22 mouse cellular contexts compared by ENCODE assay signal in genomic region chr3:147920181-147920580, GRCm38 (mm10).
DNase-seq lines count a peak whose midpoint lies in the region; ATAC-seq lines count a peak whose summit lies in the region.
"Had no signal": no experiment of that assay in that cellular context is flagged by ENCODE, and none has a peak within 500 bp of the region (broad histone marks: within the 10 kb centered on the region; RNA-seq: fewer than 3 reads in every experiment).

No protein-coding gene starts in this region.

- H3K9ac ChIP-seq in embryonic facial prominence, embryonic 14.5 days (ENCODE audit: low read depth, low read length) = no peak overlapping the region
- no peak overlapping the region for H3K9ac ChIP-seq in limb, embryonic 12.5 days (replicated peaks)
- H3K9ac ChIP-seq: embryonic facial prominence, embryonic 15.5 days; heart, embryonic 15.5 days; hindbrain, embryonic 13.5 days; intestine, embryonic 15.5 days had no signal

- no peak overlapping the region for H3K27ac ChIP-seq in embryonic facial prominence, embryonic 14.5 days (replicated peaks; ENCODE audit: low read depth, low read length)
- no peak overlapping the region for H3K27ac ChIP-seq in limb, embryonic 12.5 days
- H3K27ac ChIP-seq: embryonic facial prominence, embryonic 15.5 days; heart, embryonic 15.5 days; hindbrain, embryonic 10.5 days; hindbrain, embryonic 13.5 days; intestine, embryonic 15.5 days had no signal

- H3K4me3 ChIP-seq in embryonic facial prominence, embryonic 14.5 days (ENCODE audit: low read depth, low read length) = no peak overlapping the region
- no peak overlapping the region for H3K4me3 ChIP-seq in limb, embryonic 12.5 days (replicated peaks)
- H3K4me3 ChIP-seq: embryonic facial prominence, embryonic 15.5 days; heart, embryonic 15.5 days; hindbrain, embryonic 10.5 days; hindbrain, embryonic 13.5 days; intestine, embryonic 15.5 days had no signal

- H3K4me1 ChIP-seq in embryonic facial prominence, embryonic 14.5 days (ENCODE audit: control insufficient read depth, insufficient read depth, low read length) = no peaks in the 10 kb centered on the region
- no peaks in the 10 kb centered on the region for H3K4me1 ChIP-seq in limb, embryonic 12.5 days (replicated peaks)
- H3K4me1 ChIP-seq: embryonic facial prominence, embryonic 15.5 days; heart, embryonic 15.5 days; hindbrain, embryonic 13.5 days; intestine, embryonic 15.5 days had no signal

- H3K4me2 ChIP-seq in embryonic facial prominence, embryonic 14.5 days (ENCODE audit: low read depth, low read length) = no peak overlapping the region
- no peak overlapping the region for H3K4me2 ChIP-seq in limb, embryonic 12.5 days
- H3K4me2 ChIP-seq: embryonic facial prominence, embryonic 15.5 days; heart, embryonic 11.5 days; heart, embryonic 15.5 days; hindbrain, embryonic 13.5 days; intestine, embryonic 15.5 days had no signal

- no peak for ATAC-seq in embryonic facial prominence, embryonic 14.5 days (ENCODE audit: low read depth)
- ATAC-seq in limb, embryonic 12.5 days (ENCODE audit: insufficient number of reproducible peaks, insufficient read depth, low FRiP score, low TSS enrichment, low read depth) = 0 out of 2 replicates have a peak, but pooled peaks have one; percentile 47
- ATAC-seq: CD4-positive, CD25-positive, alpha-beta regulatory T cell, adult 4 months; forebrain, embryonic 14.5 days; intestine, embryonic 15.5 days had no signal

- H3K9me3 ChIP-seq in embryonic facial prominence, embryonic 14.5 days (ENCODE audit: control insufficient read depth, low read length) = no peaks in the 10 kb centered on the region
- no peaks in the 10 kb centered on the region for H3K9me3 ChIP-seq in limb, embryonic 12.5 days
- H3K9me3 ChIP-seq: embryonic facial prominence, embryonic 15.5 days; heart, embryonic 15.5 days; hindbrain, embryonic 10.5 days; hindbrain, embryonic 13.5 days; intestine, embryonic 15.5 days had no signal

- no peaks in the 10 kb centered on the region for H3K36me3 ChIP-seq in embryonic facial prominence, embryonic 14.5 days (ENCODE audit: control insufficient read depth, insufficient read depth, low read length)
- H3K36me3 ChIP-seq in limb, embryonic 12.5 days = no peaks in the 10 kb centered on the region
- H3K36me3 ChIP-seq: embryonic facial prominence, embryonic 15.5 days; heart, embryonic 15.5 days; hindbrain, embryonic 10.5 days; hindbrain, embryonic 13.5 days; intestine, embryonic 15.5 days had no signal

- WGBS in embryonic facial prominence, embryonic 14.5 days = 55% methylated on average over 2 of the region's 2 CpGs
- WGBS in limb, embryonic 12.5 days = 49% methylated on average over 2 of the region's 2 CpGs

- H3K27me3 ChIP-seq in embryonic facial prominence, embryonic 14.5 days (replicated peaks; ENCODE audit: control insufficient read depth, insufficient read depth, low read length) = no peaks in the 10 kb centered on the region
- no peaks in the 10 kb centered on the region for H3K27me3 ChIP-seq in limb, embryonic 12.5 days
- H3K27me3 ChIP-seq: embryonic facial prominence, embryonic 15.5 days; heart, embryonic 15.5 days; hindbrain, embryonic 13.5 days; intestine, embryonic 15.5 days had no signal

- DNase-seq in embryonic facial prominence, embryonic 14.5 days (ENCODE audit: low spot score) = peak; percentile 37
- peak; percentile 67 for DNase-seq in forelimb bud, embryonic 11.5 days (ENCODE audit: low read depth, low spot score)
- no peak for DNase-seq in embryo, embryonic 10.5 days (ENCODE audit: low spot score)
- no peak for DNase-seq in ovary, adult 18-20 months (ENCODE audit: low spot score)
- DNase-seq in spleen, postnatal 36 days (ENCODE audit: low spot score in 2 of 2) = no peak
- DNase-seq: adrenal gland, adult 2 months; adrenal gland, postnatal 14 days; cerebellum, adult 11 months; cerebellum, adult 8-10 months; gastrocnemius, postnatal 10 days; gastrocnemius, postnatal 36 days; heart, postnatal 10 days; heart, postnatal 36 days had no signal

Comparison
In these comparisons a context has a peak if more than half of its experiments do, and no peak if none do; other contexts are left out.
1. DNase-seq: peak in embryonic facial prominence, embryonic 14.5 days (single experiment) and forelimb bud, embryonic 11.5 days (single experiment); none in embryo, embryonic 10.5 days (single experiment), ovary, adult 18-20 months (single experiment) and spleen, postnatal 36 days (0 of 2).